ENCODE assay signal across 8 mouse cellular contexts in genomic region chr3:89960469-89960868, GRCm38 (mm10). TPM values are rescaled to one million over a fixed set of nuclear protein-coding genes. Genes with fewer than 3 reads are reported as not detected.
DNase-seq lines count a peak whose midpoint lies in the region; ATAC-seq and TF ChIP-seq lines count a peak whose summit lies in the region.

No protein-coding gene starts in this region.

- H3K4me1 ChIP-seq in erythroblast, embryonic 14.5 days (ENCODE audit: control insufficient read depth), result peaks cover 14% of the 10 kb centered on the region
- H3K4me1 ChIP-seq in embryonic facial prominence, embryonic 13.5 days, result peaks cover 39% of the 10 kb centered on the region
- peaks cover 56% of the 10 kb centered on the region for H3K4me1 ChIP-seq in heart, embryonic 10.5 days
- peaks cover 30% of the 10 kb centered on the region for H3K4me1 ChIP-seq in kidney, embryonic 14.5 days (ENCODE audit: control insufficient read depth, insufficient read depth, low read length)
- H3K4me1 ChIP-seq in limb, embryonic 14.5 days (ENCODE audit: control insufficient read depth, insufficient read depth, low read length), result peaks cover 25% of the 10 kb centered on the region
- peaks cover 33% of the 10 kb centered on the region for H3K4me1 ChIP-seq in midbrain, postnatal 0 days (ENCODE audit: insufficient read depth, low read length)

- no peak for TF ChIP-seq CTCF in midbrain, postnatal 0 days (IDR thresholded peaks at IDR 0.05)

- peak overlapping the region; percentile 94 for H3K4me2 ChIP-seq in embryonic facial prominence, embryonic 13.5 days
- H3K4me2 ChIP-seq in kidney, embryonic 14.5 days (replicated peaks; ENCODE audit: low read depth, low read length), result peak overlapping the region; percentile 94
- H3K4me2 ChIP-seq in limb, embryonic 14.5 days (replicated peaks; ENCODE audit: low read depth, low read length, severe bottlenecking), result peak overlapping the region; percentile 98
- H3K4me2 ChIP-seq in midbrain, postnatal 0 days (ENCODE audit: low read depth, low read length, poor library complexity, severe bottlenecking), result peak overlapping the region; percentile 98

- peak; percentile 94 for DNase-seq in heart, embryonic 10.5 days (ENCODE audit: low spot score)
- DNase-seq in limb, embryonic 14.5 days (ENCODE audit: low spot score), result peak; percentile 93
- peak; percentile 96 for DNase-seq in midbrain, postnatal 0 days (ENCODE audit: low spot score)
- peak; percentile 48 to 83 for DNase-seq in spleen, postnatal 10 days (ENCODE audit: low spot score in 2 of 2)

- WGBS in embryonic facial prominence, embryonic 13.5 days, result under 1% methylated on average over 30 of the region's 30 CpGs
- 0% methylated on average over 30 of the region's 30 CpGs for WGBS in heart, embryonic 10.5 days
- under 1% methylated on average over 30 of the region's 30 CpGs for WGBS in kidney, embryonic 14.5 days
- 0% methylated on average over 22 of the region's 30 CpGs for WGBS in limb, embryonic 14.5 days
- under 1% methylated on average over 29 of the region's 30 CpGs for WGBS in midbrain, postnatal 0 days

- no peaks in the 10 kb centered on the region; the same call in 1 of the 2 replicates for H3K36me3 ChIP-seq in erythroblast, embryonic 14.5 days (ENCODE audit: control insufficient read depth)
- H3K36me3 ChIP-seq in embryonic facial prominence, embryonic 13.5 days, result peaks cover 41% of the 10 kb centered on the region
- peaks cover 46% of the 10 kb centered on the region for H3K36me3 ChIP-seq in heart, embryonic 10.5 days
- peaks cover 32% of the 10 kb centered on the region for H3K36me3 ChIP-seq in kidney, embryonic 14.5 days (ENCODE audit: control insufficient read depth, insufficient read depth, low read length)
- H3K36me3 ChIP-seq in limb, embryonic 14.5 days (ENCODE audit: control insufficient read depth, insufficient read depth, low read length), result peaks cover 40% of the 10 kb centered on the region
- peaks cover 20% of the 10 kb centered on the region for H3K36me3 ChIP-seq in midbrain, postnatal 0 days (ENCODE audit: insufficient read depth, low read length)

- H3K9me3 ChIP-seq in erythroblast, embryonic 14.5 days (ENCODE audit: control insufficient read depth, low read length), result no peaks in the 10 kb centered on the region
- no peaks in the 10 kb centered on the region for H3K9me3 ChIP-seq in embryonic facial prominence, embryonic 13.5 days
- H3K9me3 ChIP-seq in heart, embryonic 10.5 days, result no peaks in the 10 kb centered on the region
- H3K9me3 ChIP-seq in kidney, embryonic 14.5 days (ENCODE audit: control insufficient read depth, low read length), result no peaks in the 10 kb centered on the region
- H3K9me3 ChIP-seq in limb, embryonic 14.5 days (ENCODE audit: control insufficient read depth, low read length), result no peaks in the 10 kb centered on the region
- H3K9me3 ChIP-seq in midbrain, postnatal 0 days (ENCODE audit: low read length), result no peaks in the 10 kb centered on the region

- peak overlapping the region; percentile 61; the same call in 1 of the 2 replicates for H3K27ac ChIP-seq in embryonic facial prominence, embryonic 13.5 days
- peak overlapping the region; percentile 83 for H3K27ac ChIP-seq in heart, embryonic 10.5 days
- no peak overlapping the region for H3K27ac ChIP-seq in kidney, embryonic 14.5 days (ENCODE audit: low read depth, low read length)
- H3K27ac ChIP-seq in limb, embryonic 14.5 days (replicated peaks; ENCODE audit: low read depth, low read length), result 0 out of 2 replicates have a peak overlapping the region, but pooled peaks have one; percentile 28
- peak overlapping the region; percentile 82 for H3K27ac ChIP-seq in midbrain, postnatal 0 days (ENCODE audit: low read depth, low read length)

- peaks cover 65% of the 10 kb centered on the region for H3K27me3 ChIP-seq in erythroblast, embryonic 14.5 days (ENCODE audit: control insufficient read depth)
- H3K27me3 ChIP-seq in embryonic facial prominence, embryonic 13.5 days, result no peaks in the 10 kb centered on the region
- H3K27me3 ChIP-seq in heart, embryonic 10.5 days (ENCODE audit: insufficient read depth, poor library complexity, severe bottlenecking), result no peaks in the 10 kb centered on the region
- no peaks in the 10 kb centered on the region for H3K27me3 ChIP-seq in kidney, embryonic 14.5 days (ENCODE audit: control insufficient read depth, insufficient read depth, low read length)
- no peaks in the 10 kb centered on the region for H3K27me3 ChIP-seq in limb, embryonic 14.5 days (ENCODE audit: control insufficient read depth, insufficient read depth, low read length)
- no peaks in the 10 kb centered on the region for H3K27me3 ChIP-seq in midbrain, postnatal 0 days (ENCODE audit: insufficient read depth, low read length)

- ATAC-seq in erythroblast, adult 5-6 weeks (replicated peaks; ENCODE audit: low FRiP score, poor library complexity, severe bottlenecking), result no peak
- peak; percentile 84 for ATAC-seq in embryonic facial prominence, embryonic 13.5 days (ENCODE audit: insufficient number of reproducible peaks, insufficient read depth, low FRiP score, low TSS enrichment, low read depth)
- ATAC-seq in kidney, embryonic 14.5 days (ENCODE audit: low FRiP score, low TSS enrichment), result peak; percentile 90
- ATAC-seq in limb, embryonic 14.5 days (ENCODE audit: low FRiP score, low read depth), result peak; percentile 92
- ATAC-seq in midbrain, postnatal 0 days (ENCODE audit: low FRiP score), result peak; percentile 88

- TF ChIP-seq POLR2A in limb, embryonic 14.5 days (IDR thresholded peaks at IDR 0.05; ENCODE audit: borderline replicate concordance, extremely low read depth, insufficient read depth, insufficient read length), result no peak

- H3K9ac ChIP-seq in embryonic facial prominence, embryonic 13.5 days, result peak overlapping the region; percentile 80
- H3K9ac ChIP-seq in kidney, embryonic 14.5 days (ENCODE audit: low read depth, low read length), result peak overlapping the region; percentile 65
- H3K9ac ChIP-seq in limb, embryonic 14.5 days (ENCODE audit: low read depth, low read length, severe bottlenecking), result peak overlapping the region; percentile 60
- H3K9ac ChIP-seq in midbrain, postnatal 0 days (replicated peaks; ENCODE audit: low read length, poor library complexity, severe bottlenecking), result peak overlapping the region; percentile 87

- peak overlapping the region; percentile 43 for H3K4me3 ChIP-seq in erythroblast, embryonic 14.5 days (replicated peaks)
- H3K4me3 ChIP-seq in embryonic facial prominence, embryonic 13.5 days, result peak overlapping the region; percentile 94
- H3K4me3 ChIP-seq in heart, embryonic 10.5 days, result peak overlapping the region; percentile 94
- peak overlapping the region; percentile 66 for H3K4me3 ChIP-seq in kidney, embryonic 14.5 days (ENCODE audit: low read length)
- peak overlapping the region; percentile 86 for H3K4me3 ChIP-seq in limb, embryonic 14.5 days (replicated peaks; ENCODE audit: low read length)
- H3K4me3 ChIP-seq in midbrain, postnatal 0 days (ENCODE audit: low read depth, low read length), result peak overlapping the region; percentile 71

RNA-seq across cellular contexts. Expression of gene Atp8b2, which starts 2.8 kb away (rescaled TPM):
- polyA plus RNA-seq in erythroblast, embryonic 14.5 days (2012), result 0.01 and 0.03 TPM in 2 replicates
- total RNA-seq in erythroblast, adult 5-6 weeks (2015; ENCODE audit: low replicate concordance), result 0.96 and 6.7 TPM in 2 replicates
- total RNA-seq in erythroblast, adult 5-6 weeks (2017; ENCODE audit: low replicate concordance), result 2.1 and 7.8 TPM in 2 replicates
- 16.8 and 17.8 TPM in 2 replicates for polyA plus RNA-seq in embryonic facial prominence, embryonic 13.5 days (2015; fragmentation: Nextera tagmentation; extraction: Ambion mirVana)
- 15.3 and 17.7 TPM in 2 replicates for polyA plus RNA-seq in heart, embryonic 10.5 days (2016; fragmentation: Nextera tagmentation; extraction: Ambion mirVana)
- 8.4 and 17.3 TPM in 2 replicates for polyA plus RNA-seq in kidney, embryonic 14.5 days (2014; fragmentation: Nextera tagmentation; extraction: Ambion mirVana)
- polyA plus RNA-seq in limb, embryonic 14.5 days (2012; rRNA removed), result 88.4 and 110 TPM in 2 replicates
- 20.5 and 24.6 TPM in 2 replicates for polyA plus RNA-seq in limb, embryonic 14.5 days (2014; fragmentation: Nextera tagmentation; extraction: Ambion mirVana)
- total RNA-seq in midbrain, postnatal 0 days (2014; rRNA removed), result 68.9 and 95.4 TPM in 2 replicates
- 7.9 and 9.0 TPM in 2 replicates for polyA plus RNA-seq in midbrain, postnatal 0 days (2015; fragmentation: Nextera tagmentation; extraction: Ambion mirVana)

RNA-seq across cellular contexts. Expression of gene Hax1, which starts 38.1 kb away (rescaled TPM):
- 6.0 and 6.7 TPM in 2 replicates for polyA plus RNA-seq in erythroblast, embryonic 14.5 days (2012)
- total RNA-seq in erythroblast, adult 5-6 weeks (2015; ENCODE audit: low replicate concordance), result 118 and 129 TPM in 2 replicates
- total RNA-seq in erythroblast, adult 5-6 weeks (2017; ENCODE audit: low replicate concordance), result 48.2 and 60.8 TPM in 2 replicates
- 169 and 173 TPM in 2 replicates for polyA plus RNA-seq in embryonic facial prominence, embryonic 13.5 days (2015; fragmentation: Nextera tagmentation; extraction: Ambion mirVana)
- 114 and 150 TPM in 2 replicates for polyA plus RNA-seq in heart, embryonic 10.5 days (2016; fragmentation: Nextera tagmentation; extraction: Ambion mirVana)
- polyA plus RNA-seq in kidney, embryonic 14.5 days (2014; fragmentation: Nextera tagmentation; extraction: Ambion mirVana), result 166 and 188 TPM in 2 replicates
- polyA plus RNA-seq in limb, embryonic 14.5 days (2012; rRNA removed), result 110 and 121 TPM in 2 replicates
- polyA plus RNA-seq in limb, embryonic 14.5 days (2014; fragmentation: Nextera tagmentation; extraction: Ambion mirVana), result 135 and 139 TPM in 2 replicates
- total RNA-seq in midbrain, postnatal 0 days (2014; rRNA removed), result 40.6 and 45.7 TPM in 2 replicates
- 71.8 and 77.4 TPM in 2 replicates for polyA plus RNA-seq in midbrain, postnatal 0 days (2015; fragmentation: Nextera tagmentation; extraction: Ambion mirVana)

RNA-seq across cellular contexts. Expression of gene Il6ra, which starts 47.5 kb away (rescaled TPM):
- polyA plus RNA-seq in erythroblast, embryonic 14.5 days (2012), result 0.02 and 0.07 TPM in 2 replicates
- total RNA-seq in erythroblast, adult 5-6 weeks (2015; ENCODE audit: low replicate concordance), result 9.4 and 10.0 TPM in 2 replicates
- 3.0 and 3.1 TPM in 2 replicates for total RNA-seq in erythroblast, adult 5-6 weeks (2017; ENCODE audit: low replicate concordance)
- polyA plus RNA-seq in embryonic facial prominence, embryonic 13.5 days (2015; fragmentation: Nextera tagmentation; extraction: Ambion mirVana), result 0.83 and 1.6 TPM in 2 replicates
- 0.28 and 0.48 TPM in 2 replicates for polyA plus RNA-seq in heart, embryonic 10.5 days (2016; fragmentation: Nextera tagmentation; extraction: Ambion mirVana)
- polyA plus RNA-seq in kidney, embryonic 14.5 days (2014; fragmentation: Nextera tagmentation; extraction: Ambion mirVana), result 0.55 and 1.1 TPM in 2 replicates
- 1.1 and 1.2 TPM in 2 replicates for polyA plus RNA-seq in limb, embryonic 14.5 days (2012; rRNA removed)
- polyA plus RNA-seq in limb, embryonic 14.5 days (2014; fragmentation: Nextera tagmentation; extraction: Ambion mirVana), result 1.3 and 1.5 TPM in 2 replicates
- 0.99 and 2.0 TPM in 2 replicates for total RNA-seq in midbrain, postnatal 0 days (2014; rRNA removed)
- polyA plus RNA-seq in midbrain, postnatal 0 days (2015; fragmentation: Nextera tagmentation; extraction: Ambion mirVana), result 1.1 and 1.8 TPM in 2 replicates

Comparison
In these comparisons a context has a peak if more than half of its experiments do, and no peak if none do; other contexts are left out.
1. H3K4me3 ChIP-seq: peak in every context shown above with its lines; median percentile 94 in embryonic facial prominence, embryonic 13.5 days; 94 in heart, embryonic 10.5 days; 86 in limb, embryonic 14.5 days; 71 in midbrain, postnatal 0 days; 66 in kidney, embryonic 14.5 days; 43 in erythroblast, embryonic 14.5 days.